Mouse (Mus musculus) limb, embryonic 14.5 days (tissue): ENCODE measurements at regions not wholly inside any gene's neighbourhood (a gene's known extent, or its start where the extent isn't known, plus 50 kb on each side); places are given as distances from the start of the nearest gene placed in this dataset.

Experiments
- ATAC-seq: fragments of 200-750 bp; cut with Nextera tagmentation; 2 replicates; pipeline ENCODE4 v1.8.0; 2017; ENCODE audit warnings: low read depth, moderate number of reproducible peaks, moderate TSS enrichment; ENCODE audit not compliant: low FRiP score
- DNase-seq: peaks from one replicate; pipeline ENCODE4 v3.0.0-alpha.2; 2015; ENCODE audit warnings: low spot score
- H3K27ac ChIP-seq: fragments of 300-500 bp; sonication (generic); replicated peaks from 2 replicates; pipeline ENCODE4 v1.5.1; 2014; ENCODE audit warnings: low read depth, mild to moderate bottlenecking, low read length, moderate library complexity, mixed read lengths
- H3K27me3 ChIP-seq: fragments of 300-500 bp; sonication (generic); 2 replicates; pipeline ENCODE4 v1.6.1; 2014; ENCODE audit warnings: low read length, mixed read lengths; ENCODE audit not compliant: control insufficient read depth, insufficient read depth
- H3K36me3 ChIP-seq: fragments of 300-500 bp; sonication (generic); 2 replicates; pipeline ENCODE4 v1.6.1; 2014; ENCODE audit warnings: mild to moderate bottlenecking, low read length, moderate library complexity, mixed read lengths; ENCODE audit not compliant: control insufficient read depth, insufficient read depth
- H3K4me1 ChIP-seq: fragments of 300-500 bp; sonication (generic); 2 replicates; pipeline ENCODE4 v1.6.1; 2014; ENCODE audit warnings: antibody characterized with exemption, low read length, mixed read lengths; ENCODE audit not compliant: control insufficient read depth, insufficient read depth
- H3K4me2 ChIP-seq: fragments of 300-500 bp; sonication (generic); replicated peaks from 2 replicates; pipeline ENCODE4 v1.6.1; 2014; ENCODE audit warnings: low read depth, mild to moderate bottlenecking, low read length, moderate library complexity; ENCODE audit not compliant: severe bottlenecking
- H3K4me3 ChIP-seq: fragments of 300-500 bp; sonication (generic); replicated peaks from 2 replicates; pipeline ENCODE4 v1.5.1; 2014; ENCODE audit warnings: low read length
- H3K9ac ChIP-seq: fragments of 300-500 bp; sonication (generic); 2 replicates; pipeline ENCODE4 v1.6.1; 2014; ENCODE audit warnings: mild to moderate bottlenecking, low read depth, low read length, moderate library complexity; ENCODE audit not compliant: severe bottlenecking
- H3K9me3 ChIP-seq: fragments of 300-500 bp; sonication (generic); 2 replicates; pipeline ENCODE4 v1.6.1; 2016; ENCODE audit warnings: low read length; ENCODE audit not compliant: control insufficient read depth
- POLR2A ChIP-seq: fragments of 200-500 bp; IDR thresholded peaks from 2 replicates; pipeline ENCODE4 v1.8.0; 2012; ENCODE audit warnings: inconsistent platforms, mild to moderate bottlenecking, moderate library complexity, borderline replicate concordance; ENCODE audit not compliant: insufficient read depth, insufficient read length; ENCODE audit errors: extremely low read depth
- WGBS: fragments of 180-500 bp; shearing (Covaris S2); extraction: QIAGEN DNeasy Blood & Tissue Kit; methylation state at CpG from one replicate; pipeline ENCODE4 v1.1.7; 2014; 5-methylcytosine and 5-hydroxymethylcytosine counted together

DNA sequence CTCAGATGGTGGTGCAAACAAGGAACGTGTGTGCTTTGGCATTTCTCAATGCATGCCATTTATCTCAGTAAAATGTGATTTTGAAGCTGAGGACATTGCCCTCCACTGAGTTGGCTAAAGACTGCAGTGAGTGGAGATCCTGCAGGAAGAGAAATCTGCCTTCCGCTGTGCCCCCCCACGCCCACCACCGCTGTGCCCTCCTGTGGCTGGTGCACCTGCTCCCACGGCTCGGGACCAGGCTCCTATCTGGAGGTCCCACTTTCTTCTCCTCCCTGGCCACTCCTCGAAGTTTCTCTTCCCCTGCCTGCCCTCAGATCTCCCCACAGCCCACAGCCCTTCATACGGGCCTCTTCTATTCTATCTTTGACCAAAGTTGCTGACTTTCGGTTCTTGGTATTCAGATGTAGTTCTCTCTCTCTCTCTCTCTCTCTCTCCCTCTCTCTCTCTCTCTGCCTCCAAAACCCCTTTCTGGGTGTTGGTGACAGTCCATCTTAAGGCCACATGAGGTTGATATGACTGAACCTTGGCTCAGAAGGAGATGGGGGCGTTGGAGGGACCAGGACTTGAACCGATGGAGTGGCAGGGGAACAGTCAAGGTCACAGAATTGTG is 139.2 kb downstream of the Cdc5l start:
- ATAC-seq (no peak), DNase-seq (no peak)
- 87% methylated on average over 11 of the region's 11 CpGs for WGBS
- no peak overlapping the region for H3K4me3 ChIP-seq
- peaks cover 16% of the 10 kb centered on the region; the same call in 1 of the 2 replicates for H3K4me1 ChIP-seq
- H3K4me2 ChIP-seq, result no peak overlapping the region
- H3K36me3 ChIP-seq, result no peaks in the 10 kb centered on the region
- no peak for TF ChIP-seq POLR2A
- no peaks in the 10 kb centered on the region for H3K9me3 ChIP-seq
- H3K27me3 ChIP-seq, result no peaks in the 10 kb centered on the region
- no peak overlapping the region for H3K27ac ChIP-seq
- no peak overlapping the region for H3K9ac ChIP-seq

DNA sequence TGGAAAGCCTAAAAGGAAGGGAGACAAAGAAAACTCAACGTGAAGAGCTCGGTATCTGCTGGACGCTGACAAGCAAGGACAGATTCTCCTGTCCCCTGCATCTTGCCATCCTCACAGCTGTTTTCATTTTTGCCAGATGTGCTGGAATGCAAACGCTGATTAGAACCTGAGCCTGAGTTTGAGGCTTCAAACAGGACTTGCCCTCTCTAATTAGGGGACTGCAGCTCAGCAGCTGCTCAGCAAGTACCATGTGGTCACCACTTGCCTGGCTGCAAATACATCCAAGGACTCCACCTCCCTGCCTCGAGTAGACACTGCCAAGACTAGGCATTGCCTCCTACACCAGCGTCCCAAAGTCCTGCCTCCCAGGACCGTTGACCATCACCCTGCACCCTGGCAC is 140.7 kb downstream of the Cdc5l start:
- no peaks in the 10 kb centered on the region for H3K9me3 ChIP-seq
- no peak overlapping the region for H3K9ac ChIP-seq
- no peak for TF ChIP-seq POLR2A
- H3K27me3 ChIP-seq, result no peaks in the 10 kb centered on the region
- WGBS, result 22% methylated on average over 7 of the region's 7 CpGs
- no peak overlapping the region for H3K4me3 ChIP-seq
- DNase-seq (no peak), ATAC-seq (no peak)
- H3K36me3 ChIP-seq, result no peaks in the 10 kb centered on the region
- H3K4me2 ChIP-seq, result no peak overlapping the region
- no peak overlapping the region for H3K27ac ChIP-seq
- peaks cover 6% of the 10 kb centered on the region; the same call in 1 of the 2 replicates for H3K4me1 ChIP-seq

DNA sequence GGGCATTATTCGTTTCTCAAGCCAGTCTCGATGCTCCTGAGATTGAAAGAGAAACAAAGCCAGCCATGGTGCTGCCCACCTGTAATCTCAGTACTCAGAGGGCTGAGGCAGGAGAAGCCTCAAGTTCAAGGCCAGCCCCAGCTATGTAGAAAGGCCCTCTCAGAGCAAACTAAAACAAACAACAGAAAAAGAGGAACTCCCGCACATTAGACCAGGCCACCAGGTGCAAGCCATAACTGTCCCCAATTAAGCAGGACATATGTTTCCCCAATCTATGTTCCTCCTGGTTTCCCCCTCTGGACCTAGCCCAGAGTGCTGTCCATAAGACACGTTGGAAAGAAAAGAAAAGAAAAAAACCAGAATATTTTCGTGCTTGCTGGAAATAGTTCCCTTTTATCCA is 142.5 kb downstream of the Cdc5l start:
- H3K4me1 ChIP-seq, result peaks cover 6% of the 10 kb centered on the region; the same call in 1 of the 2 replicates
- 76% methylated on average over 5 of the region's 5 CpGs for WGBS
- ATAC-seq (no peak), DNase-seq (no peak)
- H3K4me3 ChIP-seq, result no peak overlapping the region
- no peaks in the 10 kb centered on the region for H3K27me3 ChIP-seq
- H3K9me3 ChIP-seq, result no peaks in the 10 kb centered on the region
- no peak overlapping the region for H3K9ac ChIP-seq
- H3K36me3 ChIP-seq, result no peaks in the 10 kb centered on the region
- TF ChIP-seq POLR2A, result no peak
- H3K27ac ChIP-seq, result no peak overlapping the region
- H3K4me2 ChIP-seq, result no peak overlapping the region

DNA sequence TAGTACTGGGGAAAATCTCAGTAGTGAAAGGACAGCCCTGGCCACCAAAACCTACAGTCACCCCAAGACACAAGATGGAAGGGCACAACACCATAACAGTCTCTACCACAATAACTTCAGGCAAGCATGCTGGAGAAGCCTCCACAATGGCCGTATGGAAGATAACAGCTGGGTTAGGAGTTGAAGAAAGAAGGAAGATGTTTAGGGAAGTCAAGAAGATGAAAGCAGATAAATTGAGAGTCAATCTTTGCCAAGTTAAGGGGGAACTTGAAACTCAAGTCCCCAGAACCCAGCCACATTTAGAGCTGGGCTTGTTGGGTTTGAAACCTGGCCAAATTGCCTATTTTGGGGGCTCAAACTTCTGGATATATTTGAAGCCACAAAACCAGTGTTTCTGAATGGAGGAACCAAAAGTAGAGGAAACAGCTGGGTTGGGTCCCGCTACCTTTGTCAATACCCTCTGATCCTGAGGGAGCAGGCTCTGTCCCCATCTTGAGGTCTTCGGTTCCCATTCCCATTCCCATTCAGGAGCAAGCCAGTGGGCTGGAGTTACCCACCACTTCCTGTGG is 147.8 kb downstream of the Cdc5l start:
- no peak overlapping the region for H3K9ac ChIP-seq
- no peaks in the 10 kb centered on the region for H3K27me3 ChIP-seq
- ATAC-seq (no peak), DNase-seq (no peak)
- no peak overlapping the region for H3K4me2 ChIP-seq
- no peaks in the 10 kb centered on the region for H3K9me3 ChIP-seq
- no peak overlapping the region for H3K27ac ChIP-seq
- no peak for TF ChIP-seq POLR2A
- 92% methylated on average over 3 of the region's 3 CpGs for WGBS
- no peaks in the 10 kb centered on the region for H3K36me3 ChIP-seq
- H3K4me3 ChIP-seq, result no peak overlapping the region
- H3K4me1 ChIP-seq, result no peaks in the 10 kb centered on the region

DNA sequence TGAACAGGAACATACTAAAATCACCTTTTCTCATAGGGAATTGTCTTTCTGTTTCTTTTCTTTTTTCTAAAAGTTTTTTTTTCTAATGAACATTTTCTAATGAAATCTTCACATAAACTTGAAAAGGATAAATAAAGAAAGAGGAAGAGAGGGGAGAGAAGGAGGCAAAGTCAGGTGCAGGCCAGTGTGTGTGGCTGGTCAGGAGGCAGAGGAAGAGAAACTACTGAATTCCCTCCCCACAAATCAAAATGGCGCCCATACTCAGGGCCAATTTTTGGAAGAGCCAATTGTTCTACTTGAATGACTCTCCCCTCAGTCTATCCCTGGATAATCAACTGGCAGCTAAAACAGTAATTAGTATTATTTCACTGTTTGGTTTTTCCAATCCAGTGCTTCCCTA is 152.0 kb downstream of the Cdc5l start:
- Histone ChIP-seq H3K9me3 (no peaks in the 10 kb centered on the region), H3K27me3 (no peaks in the 10 kb centered on the region), H3K4me3 (no peak overlapping the region), H3K4me1 (peaks cover 12% of the 10 kb centered on the region), H3K4me2 (no peak overlapping the region), H3K27ac (no peak overlapping the region), H3K36me3 (no peaks in the 10 kb centered on the region), H3K9ac (no peak overlapping the region)
- no peak for ATAC-seq
- 96% methylated on average over 1 of the region's 1 CpGs for WGBS
- no peak for TF ChIP-seq POLR2A
- DNase-seq, result no peak
